Mouse (Mus musculus): ENCODE data around the gene Ythdc1. TPM values are rescaled to one million over a fixed set of nuclear protein-coding genes. Genes with fewer than 3 reads are reported as not detected.
"Not testable (repeated sequence)": the region's sequence is repeated elsewhere in the genome, so short reads cannot be mapped to it uniquely, and the experiment has no call there.

Gene Ythdc1
- polyA plus RNA-seq, 1 experiment from 2014 or later: 31.5 TPM

DNA sequence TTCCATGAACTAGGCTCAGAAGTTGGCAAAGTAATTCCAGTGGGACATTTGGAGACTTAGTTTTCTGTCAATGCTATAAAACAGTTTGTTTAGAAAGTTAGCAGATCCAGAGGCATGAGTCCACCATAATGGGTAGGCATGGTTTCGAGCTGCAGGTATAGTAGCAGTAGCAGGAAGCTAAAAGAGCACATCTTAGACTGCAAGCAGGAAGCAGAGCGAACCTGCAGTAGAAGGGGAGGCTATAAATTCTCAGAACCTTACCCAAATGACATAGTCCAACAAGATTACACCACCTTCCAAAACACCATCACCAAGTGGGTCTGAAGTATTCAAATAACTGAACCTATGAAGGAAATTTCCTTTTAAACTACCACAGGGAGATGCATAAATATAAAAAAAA is 36.2 kb downstream of the Ythdc1 start:
- Histone ChIP-seq H3K4me3 (ENCODE audit: control insufficient read depth in 1 of 2, insufficient read depth in 1 of 2, low read depth in 1 of 2, low read length in 2 of 2) (no peak overlapping the region), H3K27ac (replicated peaks in 1 of 2; ENCODE audit: control insufficient read depth in 1 of 2, insufficient read depth in 1 of 2, low read depth in 2 of 2, low read length in 2 of 2) (no peak overlapping the region)
- WGBS: 98% methylated on average over 2 of the region's 2 CpGs

GRCm38 (mm10) chr5:86841261-86841660 is 37.2 kb downstream of the Ythdc1 start:
- not testable (repeated sequence) for H3K4me2 ChIP-seq (ENCODE audit: low read length); H3K4me3 ChIP-seq (ENCODE audit: control insufficient read depth in 1 of 2, insufficient read depth in 1 of 2, low read depth in 1 of 2, low read length in 2 of 2); H3K9me3 ChIP-seq (ENCODE audit: control insufficient read depth, low read length); H3K9ac ChIP-seq (ENCODE audit: low read length); H3K4me1 ChIP-seq (ENCODE audit: control insufficient read depth in 2 of 2, insufficient read depth in 2 of 2, low read length in 2 of 2); H3K27me3 ChIP-seq (ENCODE audit: control insufficient read depth, insufficient read depth, low read length); H3K27ac ChIP-seq (replicated peaks in 1 of 2; ENCODE audit: control insufficient read depth in 1 of 2, insufficient read depth in 1 of 2, low read depth in 2 of 2, low read length in 2 of 2); ATAC-seq (ENCODE audit: insufficient number of reproducible peaks, insufficient read depth, low FRiP score, low read depth)
- H3K36me3 ChIP-seq (ENCODE audit: control insufficient read depth, insufficient read depth, low read length): peaks cover 20% of the 10 kb centered on the region

More for the DNA sequence above, 36.2 kb downstream of the Ythdc1 start:
- 0 out of 2 replicates have a peak, but pooled peaks cover 3% of the 10 kb centered on the region for H3K9me3 ChIP-seq (ENCODE audit: control insufficient read depth, low read length)
- no peaks in the 10 kb centered on the region for H3K4me1 ChIP-seq (ENCODE audit: control insufficient read depth in 2 of 2, insufficient read depth in 2 of 2, low read length in 2 of 2)
- H3K9ac ChIP-seq (ENCODE audit: low read length): no peak overlapping the region
- peaks cover 31% of the 10 kb centered on the region for H3K36me3 ChIP-seq (ENCODE audit: control insufficient read depth, insufficient read depth, low read length)
- no peaks in the 10 kb centered on the region for H3K27me3 ChIP-seq (ENCODE audit: control insufficient read depth, insufficient read depth, low read length)
- ATAC-seq (ENCODE audit: insufficient number of reproducible peaks, insufficient read depth, low FRiP score, low read depth): no peak
- no peak overlapping the region for H3K4me2 ChIP-seq (ENCODE audit: low read length)

- H3K4me1 ChIP-seq (ENCODE audit: control insufficient read depth in 2 of 2, insufficient read depth in 2 of 2, low read length in 2 of 2): peaks cover 0 to 5% of the 10 kb centered on the region in 2 experiments; a peak in 1 of 4 replicates
- H3K4me2 ChIP-seq (ENCODE audit: low read length): no peak overlapping the region
Measured at GRCm38 (mm10) chr5:86850104-86850503, 46.1 kb downstream of the Ythdc1 start.

GRCm38 (mm10) chr5:86851658-86852057 is 47.6 kb downstream of the Ythdc1 start:
- no peak overlapping the region for H3K4me3 ChIP-seq (ENCODE audit: control insufficient read depth in 1 of 2, insufficient read depth in 1 of 2, low read depth in 1 of 2, low read length in 2 of 2)
- ATAC-seq (ENCODE audit: insufficient number of reproducible peaks, insufficient read depth, low FRiP score, low read depth): no peak
- H3K27ac ChIP-seq (replicated peaks in 1 of 2; ENCODE audit: control insufficient read depth in 1 of 2, insufficient read depth in 1 of 2, low read depth in 2 of 2, low read length in 2 of 2): no peak overlapping the region
- no peaks in the 10 kb centered on the region for H3K36me3 ChIP-seq (ENCODE audit: control insufficient read depth, insufficient read depth, low read length)
- no peaks in the 10 kb centered on the region for H3K27me3 ChIP-seq (ENCODE audit: control insufficient read depth, insufficient read depth, low read length)
- no peaks in the 10 kb centered on the region for H3K9me3 ChIP-seq (ENCODE audit: control insufficient read depth, low read length)
- 21% methylated on average over 5 of the region's 5 CpGs for WGBS
- no peak overlapping the region for H3K4me2 ChIP-seq (ENCODE audit: low read length)
- no peak overlapping the region for H3K9ac ChIP-seq (ENCODE audit: low read length)
- H3K4me1 ChIP-seq (ENCODE audit: control insufficient read depth in 2 of 2, insufficient read depth in 2 of 2, low read length in 2 of 2): peaks cover under 1 to 5% of the 10 kb centered on the region in 2 experiments; a peak in 2 of 4 replicates

More at GRCm38 (mm10) chr5:86850104-86850503, 46.1 kb downstream of the Ythdc1 start:
- Histone ChIP-seq H3K9me3 (ENCODE audit: control insufficient read depth, low read length) (no peaks in the 10 kb centered on the region), H3K9ac (ENCODE audit: low read length) (no peak overlapping the region), H3K27me3 (ENCODE audit: control insufficient read depth, insufficient read depth, low read length) (no peaks in the 10 kb centered on the region), H3K4me3 (ENCODE audit: control insufficient read depth in 1 of 2, insufficient read depth in 1 of 2, low read depth in 1 of 2, low read length in 2 of 2) (no peak overlapping the region), H3K36me3 (ENCODE audit: control insufficient read depth, insufficient read depth, low read length) (no peaks in the 10 kb centered on the region), H3K27ac (replicated peaks in 1 of 2; ENCODE audit: control insufficient read depth in 1 of 2, insufficient read depth in 1 of 2, low read depth in 2 of 2, low read length in 2 of 2) (no peak overlapping the region)
- ATAC-seq (ENCODE audit: insufficient number of reproducible peaks, insufficient read depth, low FRiP score, low read depth): no peak

- Histone ChIP-seq H3K9ac (ENCODE audit: low read length) (0 out of 2 replicates have a peak overlapping the region, but pooled peaks have one; percentile 52), H3K4me2 (ENCODE audit: low read length) (peak overlapping the region; percentile 38; the same call in 1 of the 2 replicates), H3K27ac (replicated peaks in 1 of 2; ENCODE audit: control insufficient read depth in 1 of 2, insufficient read depth in 1 of 2, low read depth in 2 of 2, low read length in 2 of 2) (peak overlapping the region; percentile 78 to 83)
- not testable (repeated sequence) for H3K4me3 ChIP-seq (ENCODE audit: control insufficient read depth in 1 of 2, insufficient read depth in 1 of 2, low read depth in 1 of 2, low read length in 2 of 2); H3K36me3 ChIP-seq (ENCODE audit: control insufficient read depth, insufficient read depth, low read length); H3K4me1 ChIP-seq (ENCODE audit: control insufficient read depth in 2 of 2, insufficient read depth in 2 of 2, low read length in 2 of 2); H3K9me3 ChIP-seq (ENCODE audit: control insufficient read depth, low read length); H3K27me3 ChIP-seq (ENCODE audit: control insufficient read depth, insufficient read depth, low read length)
- 0 out of 2 replicates have a peak, but pooled peaks have one; percentile 61 for ATAC-seq (ENCODE audit: insufficient number of reproducible peaks, insufficient read depth, low FRiP score, low read depth)
- 13% methylated on average over 13 of the region's 13 CpGs for WGBS
Measured at GRCm38 (mm10) chr5:86856505-86856904, 52.5 kb downstream of the Ythdc1 start.

DNA sequence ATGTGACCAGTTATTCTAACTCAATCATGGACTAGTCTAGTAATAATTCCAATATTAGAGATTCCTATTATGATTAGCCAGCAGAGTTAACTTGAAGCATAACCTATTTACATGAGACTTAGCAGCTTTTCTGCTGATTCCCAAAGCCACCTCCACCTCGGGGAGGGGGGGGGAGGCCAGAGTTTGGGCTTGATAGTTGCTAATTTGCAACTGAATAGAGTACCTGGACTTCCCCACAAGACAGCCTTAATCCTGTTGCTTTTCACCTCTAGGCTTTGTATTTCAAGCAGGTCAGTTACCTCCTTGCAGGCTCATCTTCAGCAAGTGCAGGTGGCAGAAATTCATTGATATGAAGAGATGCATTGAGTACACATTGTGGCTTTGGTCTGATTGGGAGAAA is 53.7 kb downstream of the Ythdc1 start:
- H3K27ac ChIP-seq (replicated peaks in 1 of 2; ENCODE audit: control insufficient read depth in 1 of 2, insufficient read depth in 1 of 2, low read depth in 2 of 2, low read length in 2 of 2): no peak overlapping the region
- H3K27me3 ChIP-seq (ENCODE audit: control insufficient read depth, insufficient read depth, low read length): no peaks in the 10 kb centered on the region
- no peak overlapping the region for H3K4me2 ChIP-seq (ENCODE audit: low read length)
- no peak overlapping the region for H3K9ac ChIP-seq (ENCODE audit: low read length)
- ATAC-seq (ENCODE audit: insufficient number of reproducible peaks, insufficient read depth, low FRiP score, low read depth): no peak
- H3K9me3 ChIP-seq (ENCODE audit: control insufficient read depth, low read length): no peaks in the 10 kb centered on the region
- H3K4me3 ChIP-seq (ENCODE audit: control insufficient read depth in 1 of 2, insufficient read depth in 1 of 2, low read depth in 1 of 2, low read length in 2 of 2): no peak overlapping the region
- WGBS: 56% methylated on average over 1 of the region's 1 CpGs
- peaks cover 2 to 4% of the 10 kb centered on the region in 2 experiments; a peak in 2 of 4 replicates for H3K4me1 ChIP-seq (ENCODE audit: control insufficient read depth in 2 of 2, insufficient read depth in 2 of 2, low read length in 2 of 2)
- H3K36me3 ChIP-seq (ENCODE audit: control insufficient read depth, insufficient read depth, low read length): no peaks in the 10 kb centered on the region

DNA sequence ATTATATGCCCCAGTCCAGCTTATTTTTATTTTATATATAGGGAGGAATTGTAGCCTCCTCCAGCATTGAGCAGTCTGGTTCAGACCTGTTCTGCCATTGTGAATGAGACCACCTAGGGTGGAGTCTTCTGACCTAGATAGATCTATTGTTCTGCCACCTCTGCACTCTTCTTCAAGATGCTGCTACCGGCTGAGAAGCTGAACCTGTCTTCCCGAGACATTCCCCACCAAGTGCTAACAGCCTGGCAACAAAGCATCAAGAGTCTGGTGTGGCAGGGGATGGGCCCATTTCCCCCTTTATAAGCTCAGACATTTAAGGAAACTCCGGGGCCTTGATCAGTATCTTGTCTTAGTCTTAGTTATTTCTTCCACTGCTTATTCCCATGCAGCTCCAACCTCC is 54.3 kb downstream of the Ythdc1 start:
- Histone ChIP-seq H3K36me3 (ENCODE audit: control insufficient read depth, insufficient read depth, low read length) (no peaks in the 10 kb centered on the region), H3K4me3 (ENCODE audit: control insufficient read depth in 1 of 2, insufficient read depth in 1 of 2, low read depth in 1 of 2, low read length in 2 of 2) (no peak overlapping the region), H3K9ac (ENCODE audit: low read length) (no peak overlapping the region), H3K4me1 (ENCODE audit: control insufficient read depth in 2 of 2, insufficient read depth in 2 of 2, low read length in 2 of 2) (peaks cover 2 to 4% of the 10 kb centered on the region in 2 experiments; a peak in 2 of 4 replicates), H3K4me2 (ENCODE audit: low read length) (no peak overlapping the region), H3K9me3 (ENCODE audit: control insufficient read depth, low read length) (no peaks in the 10 kb centered on the region), H3K27me3 (ENCODE audit: control insufficient read depth, insufficient read depth, low read length) (no peaks in the 10 kb centered on the region), H3K27ac (replicated peaks in 1 of 2; ENCODE audit: control insufficient read depth in 1 of 2, insufficient read depth in 1 of 2, low read depth in 2 of 2, low read length in 2 of 2) (no peak overlapping the region)
- no peak for ATAC-seq (ENCODE audit: insufficient number of reproducible peaks, insufficient read depth, low FRiP score, low read depth)
- 62% methylated on average over 3 of the region's 3 CpGs for whole genome bisulfite sequencing

DNA sequence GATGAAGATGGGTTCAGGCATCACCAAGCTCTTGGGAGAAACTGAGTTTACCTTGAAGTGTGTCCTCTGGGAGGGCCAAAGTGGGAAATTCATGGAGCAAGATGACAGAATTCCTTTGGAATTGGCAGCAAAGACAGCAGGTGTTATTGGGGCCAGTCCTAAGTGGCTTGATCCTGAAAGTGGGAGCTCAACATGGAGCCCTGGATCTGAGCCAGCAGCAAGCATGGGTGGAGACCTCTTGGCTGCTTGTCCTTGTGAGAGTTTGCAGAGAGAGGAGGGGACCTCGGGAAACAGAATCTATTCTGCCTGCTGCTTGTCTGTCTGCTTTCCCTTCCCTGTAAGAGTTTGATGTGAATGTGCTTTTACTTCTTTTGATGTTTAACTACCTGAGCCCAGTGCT is 67.9 kb downstream of the Ythdc1 start:
- Histone ChIP-seq H3K4me3 (ENCODE audit: control insufficient read depth in 1 of 2, insufficient read depth in 1 of 2, low read depth in 1 of 2, low read length in 2 of 2) (no peak overlapping the region), H3K9ac (ENCODE audit: low read length) (no peak overlapping the region), H3K27ac (replicated peaks in 1 of 2; ENCODE audit: control insufficient read depth in 1 of 2, insufficient read depth in 1 of 2, low read depth in 2 of 2, low read length in 2 of 2) (no peak overlapping the region), H3K27me3 (ENCODE audit: control insufficient read depth, insufficient read depth, low read length) (no peaks in the 10 kb centered on the region), H3K4me1 (ENCODE audit: control insufficient read depth in 2 of 2, insufficient read depth in 2 of 2, low read length in 2 of 2) (peaks cover 0 to 6% of the 10 kb centered on the region in 2 experiments; a peak in 1 of 4 replicates), H3K9me3 (ENCODE audit: control insufficient read depth, low read length) (no peaks in the 10 kb centered on the region), H3K4me2 (ENCODE audit: low read length) (no peak overlapping the region), H3K36me3 (ENCODE audit: control insufficient read depth, insufficient read depth, low read length) (no peaks in the 10 kb centered on the region)
- WGBS: 0% methylated on average over 1 of the region's 1 CpGs
- ATAC-seq (ENCODE audit: insufficient number of reproducible peaks, insufficient read depth, low FRiP score, low read depth): no peak
